Mouse (Mus musculus): ENCODE results near the gene Ubl5. TPM values are rescaled to one million over a fixed set of nuclear protein-coding genes. Genes with fewer than 3 reads are reported as not detected.

Gene Ubl5
- polyA plus RNA-seq, 1 experiment from 2014 or later, result 346 TPM

DNA sequence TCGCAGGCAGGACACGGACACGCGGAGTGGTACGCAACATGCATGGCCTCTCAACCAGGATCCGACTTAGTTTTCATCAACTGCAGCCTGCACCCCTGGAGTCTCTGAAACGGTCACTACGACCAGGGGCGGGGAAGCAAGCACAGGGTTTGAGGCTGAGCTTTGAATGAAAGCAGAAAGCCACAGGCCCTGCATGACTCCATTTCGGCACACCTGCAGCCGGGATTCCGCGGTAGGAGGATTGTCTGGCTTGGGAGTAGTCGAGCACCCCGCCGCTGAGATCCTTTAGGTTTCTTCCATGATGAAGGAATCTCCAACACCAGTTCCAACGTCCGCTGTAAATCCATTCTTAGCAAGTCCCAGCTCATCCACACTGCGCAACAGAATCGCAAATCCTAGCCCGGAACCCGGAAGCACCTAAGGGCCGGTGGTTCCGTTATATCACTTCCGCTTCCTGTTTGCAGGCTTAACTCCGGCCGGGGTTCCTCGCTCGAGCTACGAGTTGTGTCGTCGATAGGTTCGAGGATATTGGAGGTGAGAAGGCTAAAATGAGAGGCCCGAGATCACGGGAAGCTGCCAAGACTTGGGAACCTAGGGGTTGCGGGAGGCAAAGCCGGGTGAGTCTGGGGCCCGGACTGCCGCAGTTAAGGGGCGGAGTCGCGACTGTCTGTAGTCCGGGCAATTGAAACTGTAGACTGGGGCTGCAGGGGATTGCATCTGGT, 1.8 kb downstream of the Ubl5 start, which contains the start of gene Fbxl12:
Gene Fbxl12 (minus strand): TSS at position 408 of the 722 bp plus-strand sequence.
- peaks cover 32% of the 10 kb centered on the region for H3K36me3 ChIP-seq (ENCODE audit: control insufficient read depth, insufficient read depth, low read length)
- peak; percentile 92 for DNase-seq (ENCODE audit: low spot score)
- peak within 1 kb of the TSS; percentile 88 for H3K4me2 ChIP-seq (ENCODE audit: low read length)
- 1% methylated on average over 43 of the region's 43 CpGs for WGBS
- ATAC-seq (replicated peaks; ENCODE audit: low FRiP score, low TSS enrichment, low read depth), result no peak
- no peaks in the 10 kb centered on the region for H3K27me3 ChIP-seq (replicated peaks; ENCODE audit: control insufficient read depth, insufficient read depth, low read length)
- H3K9ac ChIP-seq (ENCODE audit: low read length), result peak within 1 kb of the TSS; percentile 78
- peak within 1 kb of the TSS; percentile 84 for H3K4me3 ChIP-seq (ENCODE audit: low read depth, low read length)
- H3K9me3 ChIP-seq (ENCODE audit: control insufficient read depth, low read length), result no peaks in the 10 kb centered on the region
- peak within 1 kb of the TSS; percentile 97 for H3K27ac ChIP-seq (ENCODE audit: low read depth)
- H3K4me1 ChIP-seq (replicated peaks; ENCODE audit: control insufficient read depth, insufficient read depth, low read length), result peaks cover 22% of the 10 kb centered on the region

DNA sequence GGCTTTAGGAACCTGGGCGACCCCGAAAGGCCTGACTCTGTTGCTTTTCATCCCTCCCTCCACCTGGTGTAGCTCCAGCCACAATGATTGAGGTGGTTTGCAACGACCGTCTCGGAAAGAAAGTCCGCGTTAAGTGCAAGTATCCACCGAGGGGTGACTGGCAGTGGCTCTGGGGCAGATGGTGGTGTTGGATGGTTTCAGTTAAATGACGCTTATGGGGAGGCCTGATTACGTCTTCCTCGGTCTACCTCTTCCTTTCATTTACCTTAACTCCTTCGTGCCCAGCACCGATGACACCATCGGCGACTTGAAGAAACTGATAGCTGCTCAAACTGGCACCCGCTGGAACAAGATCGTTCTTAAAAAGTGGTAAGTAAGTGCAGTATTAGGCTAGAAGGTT, 2.4 kb downstream of the Ubl5 start:
- H3K9ac ChIP-seq (ENCODE audit: low read length), result peak overlapping the region; percentile 78
- peak overlapping the region; percentile 88 for H3K4me2 ChIP-seq (ENCODE audit: low read length)
- no peaks in the 10 kb centered on the region for H3K27me3 ChIP-seq (replicated peaks; ENCODE audit: control insufficient read depth, insufficient read depth, low read length)
- H3K36me3 ChIP-seq (ENCODE audit: control insufficient read depth, insufficient read depth, low read length), result peaks cover 32% of the 10 kb centered on the region
- H3K9me3 ChIP-seq (ENCODE audit: control insufficient read depth, low read length), result no peaks in the 10 kb centered on the region
- H3K4me1 ChIP-seq (replicated peaks; ENCODE audit: control insufficient read depth, insufficient read depth, low read length), result peaks cover 22% of the 10 kb centered on the region
- DNase-seq (ENCODE audit: low spot score), result no peak
- WGBS, result 4% methylated on average over 17 of the region's 17 CpGs
- no peak for ATAC-seq (replicated peaks; ENCODE audit: low FRiP score, low TSS enrichment, low read depth)
- peak overlapping the region; percentile 84 for H3K4me3 ChIP-seq (ENCODE audit: low read depth, low read length)
- H3K27ac ChIP-seq (ENCODE audit: low read depth), result peak overlapping the region; percentile 71; the same call in 1 of the 2 replicates

DNA sequence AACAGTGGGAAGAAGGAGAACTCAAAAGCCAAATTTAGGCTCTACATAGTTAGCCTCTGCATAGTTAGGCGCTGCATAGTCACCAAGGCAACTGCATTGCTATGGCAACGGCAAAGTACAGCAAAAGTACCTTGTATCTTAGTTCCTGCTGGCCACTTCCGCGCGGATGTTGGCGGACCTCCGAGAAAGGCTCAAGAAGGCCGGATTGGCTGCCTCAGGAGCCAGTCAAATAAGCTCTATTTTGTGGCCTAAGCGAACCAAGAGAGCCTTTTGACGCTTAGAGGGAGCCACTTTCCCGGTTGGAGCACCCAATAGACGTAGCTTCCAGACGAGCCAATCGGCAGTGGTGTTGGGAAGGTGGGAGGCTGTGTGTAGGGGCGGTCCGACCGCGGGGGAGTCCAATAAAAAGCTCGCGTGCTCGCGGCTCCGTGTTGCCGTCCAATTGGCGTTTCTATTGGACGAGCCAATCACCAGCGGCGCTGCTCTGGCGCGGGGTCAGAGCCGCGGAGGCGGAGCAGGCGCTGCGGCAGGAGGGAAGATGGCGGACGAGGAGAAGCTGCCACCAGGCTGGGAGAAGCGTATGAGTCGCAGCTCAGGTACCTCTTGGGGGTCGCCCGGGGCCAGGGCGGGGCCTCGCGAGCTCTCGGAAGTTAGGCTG, 9.1 kb downstream of the Ubl5 start, which contains the start of gene Pin1:
Gene Pin1 (plus strand): TSS at position 494 of the 658 bp plus-strand sequence.
- H3K4me3 ChIP-seq (ENCODE audit: low read depth, low read length), result peak within 1 kb of the TSS; percentile 93
- H3K36me3 ChIP-seq (ENCODE audit: control insufficient read depth, insufficient read depth, low read length), result peaks cover 53% of the 10 kb centered on the region
- peak within 1 kb of the TSS; percentile 62; the same call in 1 of the 2 replicates for H3K27ac ChIP-seq (ENCODE audit: low read depth)
- H3K4me1 ChIP-seq (replicated peaks; ENCODE audit: control insufficient read depth, insufficient read depth, low read length), result peaks cover 20% of the 10 kb centered on the region
- peak within 1 kb of the TSS; percentile 83 for H3K9ac ChIP-seq (ENCODE audit: low read length)
- DNase-seq (ENCODE audit: low spot score), result peak; percentile 92
- under 1% methylated on average over 45 of the region's 45 CpGs for WGBS
- no peaks in the 10 kb centered on the region for H3K9me3 ChIP-seq (ENCODE audit: control insufficient read depth, low read length)
- peak within 1 kb of the TSS; percentile 65 for H3K4me2 ChIP-seq (ENCODE audit: low read length)
- no peaks in the 10 kb centered on the region for H3K27me3 ChIP-seq (replicated peaks; ENCODE audit: control insufficient read depth, insufficient read depth, low read length)
- ATAC-seq (replicated peaks; ENCODE audit: low FRiP score, low TSS enrichment, low read depth), result peak; percentile 99

DNA sequence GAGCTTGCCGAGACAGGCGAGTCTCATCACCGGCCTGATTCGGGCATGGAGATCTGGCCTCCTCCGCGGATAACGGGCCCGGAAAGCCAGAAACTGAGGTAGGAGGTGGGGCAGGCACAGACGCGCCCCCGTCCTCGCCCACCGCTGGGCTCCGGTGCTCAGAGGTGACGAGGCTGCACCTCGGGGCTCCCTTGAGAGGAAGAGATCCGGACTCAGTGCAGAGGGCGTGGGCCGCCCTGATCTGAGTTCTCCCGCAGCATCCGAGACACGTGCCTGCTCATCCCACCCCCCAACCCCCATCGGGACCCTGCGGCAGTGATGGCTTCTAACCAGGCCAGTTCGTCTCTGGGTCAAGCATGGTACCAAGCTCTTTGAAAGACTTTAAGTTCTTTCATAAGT, 9.6 kb downstream of the Ubl5 start:
- H3K4me2 ChIP-seq (ENCODE audit: low read length), result peak overlapping the region; percentile 65

DNA sequence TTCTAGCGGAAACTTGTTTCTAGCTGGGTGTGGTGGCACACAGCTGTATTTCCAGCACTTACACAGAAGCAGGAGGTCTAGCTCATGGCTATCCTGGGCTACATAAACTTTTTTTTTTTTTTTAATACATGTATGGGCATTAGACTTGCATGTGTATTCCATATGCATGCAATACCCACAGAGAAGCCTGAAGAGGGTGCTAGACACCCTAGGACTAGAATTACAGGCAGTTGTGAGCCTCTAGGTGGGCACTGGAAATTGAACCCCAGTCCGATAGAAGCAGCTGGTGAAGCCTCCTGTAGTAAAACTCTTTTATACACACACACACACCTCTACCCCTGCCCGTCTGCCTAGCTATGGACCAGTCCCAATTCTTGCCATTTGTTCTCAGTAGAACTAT, 11.2 kb downstream of the Ubl5 start:
- Histone ChIP-seq H3K27ac (ENCODE audit: low read depth) (no peak overlapping the region), H3K27me3 (replicated peaks; ENCODE audit: control insufficient read depth, insufficient read depth, low read length) (no peaks in the 10 kb centered on the region), H3K4me3 (ENCODE audit: low read depth, low read length) (no peak overlapping the region), H3K4me1 (replicated peaks; ENCODE audit: control insufficient read depth, insufficient read depth, low read length) (peaks cover 20% of the 10 kb centered on the region), H3K36me3 (ENCODE audit: control insufficient read depth, insufficient read depth, low read length) (peaks cover 54% of the 10 kb centered on the region), H3K9ac (ENCODE audit: low read length) (no peak overlapping the region), H3K4me2 (ENCODE audit: low read length) (no peak overlapping the region), H3K9me3 (ENCODE audit: control insufficient read depth, low read length) (no peaks in the 10 kb centered on the region)
- DNase-seq (ENCODE audit: low spot score) (no peak), ATAC-seq (replicated peaks; ENCODE audit: low FRiP score, low TSS enrichment, low read depth) (no peak)
- 89% methylated on average over 3 of the region's 3 CpGs for WGBS

More for the DNA sequence above, 9.6 kb downstream of the Ubl5 start:
- Histone ChIP-seq H3K36me3 (ENCODE audit: control insufficient read depth, insufficient read depth, low read length) (peaks cover 53% of the 10 kb centered on the region), H3K9ac (ENCODE audit: low read length) (peak overlapping the region; percentile 83), H3K4me3 (ENCODE audit: low read depth, low read length) (peak overlapping the region; percentile 93), H3K27me3 (replicated peaks; ENCODE audit: control insufficient read depth, insufficient read depth, low read length) (no peaks in the 10 kb centered on the region), H3K9me3 (ENCODE audit: control insufficient read depth, low read length) (no peaks in the 10 kb centered on the region), H3K27ac (ENCODE audit: low read depth) (0 out of 2 replicates have a peak overlapping the region, but pooled peaks have one; percentile 27), H3K4me1 (replicated peaks; ENCODE audit: control insufficient read depth, insufficient read depth, low read length) (peaks cover 20% of the 10 kb centered on the region)
- DNase-seq (ENCODE audit: low spot score), result no peak
- peak; percentile 21; the same call in 1 of the 2 replicates for ATAC-seq (replicated peaks; ENCODE audit: low FRiP score, low TSS enrichment, low read depth)
- WGBS, result 1% methylated on average over 24 of the region's 25 CpGs

DNA sequence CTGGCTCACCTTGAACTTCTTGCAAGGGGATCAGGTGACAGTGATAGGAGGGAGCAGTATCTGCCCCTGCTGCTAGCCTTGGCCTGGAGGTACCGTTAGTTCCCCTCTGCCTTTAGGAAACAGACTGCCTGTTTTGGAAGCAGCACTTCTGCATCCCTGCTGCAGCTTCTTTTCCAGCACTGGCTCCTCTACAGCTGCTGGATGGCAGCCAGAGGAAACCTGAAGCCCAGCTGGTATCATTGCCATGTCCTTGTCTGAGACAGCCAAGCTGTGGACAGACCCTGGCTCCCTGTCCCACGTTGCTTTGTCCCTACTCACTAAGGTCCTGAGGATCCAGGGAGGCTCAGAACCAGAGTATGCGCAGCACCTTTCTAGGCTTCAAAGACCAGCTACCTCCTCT, 14.9 kb downstream of the Ubl5 start:
- Histone ChIP-seq H3K4me2 (ENCODE audit: low read length) (no peak overlapping the region), H3K9ac (ENCODE audit: low read length) (no peak overlapping the region), H3K27me3 (replicated peaks; ENCODE audit: control insufficient read depth, insufficient read depth, low read length) (no peaks in the 10 kb centered on the region), H3K9me3 (ENCODE audit: control insufficient read depth, low read length) (no peaks in the 10 kb centered on the region), H3K4me1 (replicated peaks; ENCODE audit: control insufficient read depth, insufficient read depth, low read length) (peaks cover 16% of the 10 kb centered on the region), H3K4me3 (ENCODE audit: low read depth, low read length) (no peak overlapping the region), H3K27ac (ENCODE audit: low read depth) (no peak overlapping the region), H3K36me3 (ENCODE audit: control insufficient read depth, insufficient read depth, low read length) (peaks cover 84% of the 10 kb centered on the region)
- ATAC-seq (replicated peaks; ENCODE audit: low FRiP score, low TSS enrichment, low read depth) (no peak), DNase-seq (ENCODE audit: low spot score) (no peak)
- WGBS, result 88% methylated on average over 3 of the region's 3 CpGs

DNA sequence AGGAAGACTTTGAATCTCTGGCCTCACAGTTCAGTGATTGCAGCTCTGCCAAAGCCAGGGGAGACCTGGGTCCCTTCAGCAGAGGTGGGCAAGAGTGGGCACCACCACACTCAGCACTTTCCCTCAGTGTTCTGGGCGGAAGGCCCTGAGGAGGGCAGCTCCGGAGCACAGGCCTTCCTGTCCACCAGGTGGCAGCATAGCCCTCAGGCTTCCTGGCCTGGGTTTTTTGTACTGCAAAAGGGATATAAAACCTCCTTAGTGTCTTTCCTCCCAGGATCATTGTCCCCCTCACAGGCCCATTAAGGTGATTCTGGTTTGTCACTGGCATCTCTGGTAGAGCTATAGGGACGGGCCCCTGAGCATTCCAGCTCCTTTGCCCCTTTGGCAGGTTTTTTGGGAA, 19.6 kb downstream of the Ubl5 start:
- Histone ChIP-seq H3K4me3 (ENCODE audit: low read depth, low read length) (no peak overlapping the region), H3K9me3 (ENCODE audit: control insufficient read depth, low read length) (no peaks in the 10 kb centered on the region), H3K4me2 (ENCODE audit: low read length) (no peak overlapping the region), H3K27ac (ENCODE audit: low read depth) (no peak overlapping the region), H3K4me1 (replicated peaks; ENCODE audit: control insufficient read depth, insufficient read depth, low read length) (peaks cover 4% of the 10 kb centered on the region; the same call in 1 of the 2 replicates), H3K9ac (ENCODE audit: low read length) (no peak overlapping the region), H3K36me3 (ENCODE audit: control insufficient read depth, insufficient read depth, low read length) (peaks cover 72% of the 10 kb centered on the region), H3K27me3 (replicated peaks; ENCODE audit: control insufficient read depth, insufficient read depth, low read length) (no peaks in the 10 kb centered on the region)
- ATAC-seq (replicated peaks; ENCODE audit: low FRiP score, low TSS enrichment, low read depth), result no peak
- peak; percentile 80 for DNase-seq (ENCODE audit: low spot score)
- 60% methylated on average over 3 of the region's 3 CpGs for WGBS

DNA sequence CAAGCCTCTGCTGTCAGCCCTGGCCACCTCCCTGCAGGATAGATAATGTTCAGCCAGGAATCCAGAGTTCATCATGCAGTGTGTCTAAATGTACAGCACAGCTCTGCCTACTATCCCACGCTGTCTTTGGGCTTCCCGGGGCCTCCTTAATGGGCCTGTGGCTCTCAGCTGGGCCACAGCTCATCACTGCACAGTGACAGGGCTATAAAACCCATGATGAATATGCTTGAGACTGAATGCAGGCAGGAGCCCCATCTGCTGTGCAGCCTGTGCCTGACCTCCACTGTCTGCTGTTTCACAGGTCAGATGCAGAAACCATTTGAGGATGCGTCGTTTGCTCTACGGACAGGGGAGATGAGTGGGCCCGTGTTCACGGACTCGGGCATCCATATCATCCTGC, 20.2 kb downstream of the Ubl5 start:
- DNase-seq (ENCODE audit: low spot score) (no peak), ATAC-seq (replicated peaks; ENCODE audit: low FRiP score, low TSS enrichment, low read depth) (no peak)
- Histone ChIP-seq H3K4me2 (ENCODE audit: low read length) (no peak overlapping the region), H3K4me1 (replicated peaks; ENCODE audit: control insufficient read depth, insufficient read depth, low read length) (peaks cover 4% of the 10 kb centered on the region; the same call in 1 of the 2 replicates), H3K36me3 (ENCODE audit: control insufficient read depth, insufficient read depth, low read length) (peaks cover 67% of the 10 kb centered on the region), H3K4me3 (ENCODE audit: low read depth, low read length) (no peak overlapping the region), H3K27ac (ENCODE audit: low read depth) (no peak overlapping the region), H3K9ac (ENCODE audit: low read length) (no peak overlapping the region), H3K9me3 (ENCODE audit: control insufficient read depth, low read length) (no peaks in the 10 kb centered on the region), H3K27me3 (replicated peaks; ENCODE audit: control insufficient read depth, insufficient read depth, low read length) (no peaks in the 10 kb centered on the region)
- WGBS, result 88% methylated on average over 8 of the region's 8 CpGs
